Mouse (Mus musculus) liver, embryonic 15.5 days (tissue): ENCODE data around the gene Hemk1. TPM values are rescaled to one million over a fixed set of nuclear protein-coding genes. Genes with fewer than 3 reads are reported as not detected.

Experiments
- ATAC-seq: fragments of 200-750 bp; cut with Nextera tagmentation; 2 replicates; pipeline ENCODE4 v1.8.0; 2017; ENCODE audit warnings: moderate number of reproducible peaks, mild to moderate bottlenecking, moderate library complexity; ENCODE audit not compliant: insufficient read depth
- H3K27ac ChIP-seq: fragments of 300-500 bp; sonication (generic); replicated peaks from 2 replicates; pipeline ENCODE4 v1.5.1; 2015; ENCODE audit warnings: mild to moderate bottlenecking, inconsistent platforms
- H3K27me3 ChIP-seq: fragments of 300-500 bp; sonication (generic); 2 replicates; pipeline ENCODE4 v1.6.1; 2015; ENCODE audit warnings: mild to moderate bottlenecking, inconsistent platforms
- H3K36me3 ChIP-seq: fragments of 300-500 bp; sonication (generic); replicated peaks from 2 replicates; pipeline ENCODE4 v1.6.1; 2015; ENCODE audit warnings: moderate library complexity, mild to moderate bottlenecking, inconsistent platforms
- H3K4me1 ChIP-seq: fragments of 300-500 bp; sonication (generic); replicated peaks from 2 replicates; pipeline ENCODE4 v1.6.1; 2015; ENCODE audit warnings: inconsistent platforms
- H3K4me2 ChIP-seq: fragments of 300-500 bp; sonication (generic); 2 replicates; pipeline ENCODE4 v1.6.1; 2015; ENCODE audit warnings: moderate library complexity, mild to moderate bottlenecking, inconsistent platforms
- H3K4me3 ChIP-seq: fragments of 300-500 bp; sonication (generic); replicated peaks from 2 replicates; pipeline ENCODE4 v1.5.1; 2015; ENCODE audit warnings: mild to moderate bottlenecking, inconsistent platforms
- H3K9ac ChIP-seq: fragments of 300-500 bp; sonication (generic); 2 replicates; pipeline ENCODE4 v1.6.1; 2015; ENCODE audit warnings: moderate library complexity, mild to moderate bottlenecking, inconsistent platforms
- H3K9me3 ChIP-seq: fragments of 300-500 bp; sonication (generic); replicated peaks from 2 replicates; pipeline ENCODE4 v1.6.1; 2016; ENCODE audit warnings: inconsistent platforms
- WGBS: fragments of 180-500 bp; shearing (Covaris S2); methylation state at CpG from one replicate; pipeline ENCODE4 v1.1.7; 2015; ENCODE audit warnings: mixed read lengths; ENCODE audit not compliant: insufficient replicate concordance; 5-methylcytosine and 5-hydroxymethylcytosine counted together
- polyA plus RNA-seq: library from polyadenylated mRNA; unstranded; fragments of >200 nt; fragmentation: Nextera tagmentation; extraction: Ambion mirVana; gene quantifications from 2 replicates; pipeline ENCODE4 v1.2.1, GENCODE M21; 2015

Gene Hemk1
- polyA plus RNA-seq, 1 experiment from 2014 or later: 3.7 TPM

DNA sequence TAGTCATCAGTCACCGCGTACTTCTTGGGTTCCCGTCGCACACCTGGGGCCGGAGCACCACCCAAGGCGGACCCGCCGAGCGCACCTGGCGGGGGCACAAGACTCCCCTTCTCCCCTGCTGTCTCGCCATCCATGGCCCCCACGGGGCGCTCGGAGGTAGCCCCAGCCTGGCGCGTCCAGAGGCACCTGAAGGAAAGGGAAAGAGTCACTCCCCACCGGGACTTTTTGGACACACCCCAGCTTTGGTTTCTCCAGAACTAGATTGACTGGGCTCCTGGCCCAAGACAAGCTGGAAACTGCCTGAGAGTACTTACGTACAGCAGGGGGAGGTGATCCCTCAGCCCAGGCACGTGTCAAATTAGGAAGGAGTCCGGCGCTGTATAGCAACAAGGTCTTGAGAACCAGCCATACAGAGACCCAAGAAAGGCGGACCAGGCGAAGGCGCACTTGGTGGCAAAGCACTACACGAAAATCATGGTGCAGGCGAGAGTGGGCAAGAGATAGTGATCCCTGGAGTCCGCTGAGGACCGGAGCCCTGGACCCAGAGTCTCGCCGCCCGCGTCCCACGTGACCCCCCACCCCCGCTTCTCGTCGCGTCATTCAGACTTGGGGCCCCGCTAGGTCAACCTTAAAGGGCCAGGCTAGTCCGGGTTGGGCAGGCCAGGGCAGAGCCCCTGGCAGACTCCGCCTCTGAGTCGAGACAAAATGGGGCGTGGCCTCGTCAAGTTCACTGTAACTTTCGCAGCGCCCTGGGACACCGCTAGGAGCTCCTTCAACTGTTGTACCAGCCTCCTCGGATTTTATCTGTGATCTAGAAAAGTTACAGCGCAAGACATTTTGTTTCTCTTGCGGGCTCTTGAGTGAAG is 48.7 kb downstream of the Hemk1 start, which contains the start of gene Mapkapk3:
Gene Mapkapk3 (minus strand): TSS at position 667 of the 866 bp plus-strand sequence.
- WGBS: 1% methylated on average over 49 of the region's 49 CpGs
- peaks cover 54% of the 10 kb centered on the region for H3K4me1 ChIP-seq

DNA sequence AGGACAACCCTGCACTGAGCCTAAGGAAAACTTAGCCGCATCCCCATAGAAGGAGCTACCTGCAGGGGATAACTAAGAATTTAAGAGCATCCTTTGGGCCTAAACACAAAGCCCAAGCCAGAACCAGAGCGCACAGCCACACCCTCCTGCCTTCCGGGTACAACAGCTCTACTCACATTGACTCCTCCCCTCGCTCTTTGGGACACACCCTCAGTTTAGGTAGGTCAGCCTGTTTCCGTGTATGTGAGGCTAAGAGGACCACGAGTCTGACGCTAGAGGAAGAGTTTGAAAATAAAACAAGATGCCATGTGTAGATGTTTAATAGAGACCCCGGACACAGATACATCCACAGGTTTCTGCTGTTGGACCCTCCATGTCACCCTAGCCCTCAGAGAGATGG is 49.4 kb downstream of the Hemk1 start:
- peak overlapping the region; percentile 66 for H3K27ac ChIP-seq
- no peaks in the 10 kb centered on the region for H3K36me3 ChIP-seq
- ATAC-seq: peak; percentile 56
- peak overlapping the region; percentile 42; the same call in 1 of the 2 replicates for H3K9ac ChIP-seq
- peaks cover 52% of the 10 kb centered on the region for H3K4me1 ChIP-seq
- peaks cover 17% of the 10 kb centered on the region for H3K27me3 ChIP-seq
- H3K4me3 ChIP-seq: peak overlapping the region; percentile 62
- H3K9me3 ChIP-seq: no peaks in the 10 kb centered on the region
- H3K4me2 ChIP-seq: peak overlapping the region; percentile 95
- WGBS: 14% methylated on average over 8 of the region's 8 CpGs

More for the DNA sequence above, 48.7 kb downstream of the Hemk1 start, which contains the start of gene Mapkapk3:
- H3K9ac ChIP-seq: peak within 1 kb of the TSS; percentile 42
- no peaks in the 10 kb centered on the region for H3K36me3 ChIP-seq
- H3K4me2 ChIP-seq: peak within 1 kb of the TSS; percentile 95
- ATAC-seq: peak; percentile 83
- H3K27me3 ChIP-seq: peaks cover 17% of the 10 kb centered on the region
- H3K9me3 ChIP-seq: no peaks in the 10 kb centered on the region
- peak within 1 kb of the TSS; percentile 62 for H3K4me3 ChIP-seq
- peak within 1 kb of the TSS; percentile 66 for H3K27ac ChIP-seq

DNA sequence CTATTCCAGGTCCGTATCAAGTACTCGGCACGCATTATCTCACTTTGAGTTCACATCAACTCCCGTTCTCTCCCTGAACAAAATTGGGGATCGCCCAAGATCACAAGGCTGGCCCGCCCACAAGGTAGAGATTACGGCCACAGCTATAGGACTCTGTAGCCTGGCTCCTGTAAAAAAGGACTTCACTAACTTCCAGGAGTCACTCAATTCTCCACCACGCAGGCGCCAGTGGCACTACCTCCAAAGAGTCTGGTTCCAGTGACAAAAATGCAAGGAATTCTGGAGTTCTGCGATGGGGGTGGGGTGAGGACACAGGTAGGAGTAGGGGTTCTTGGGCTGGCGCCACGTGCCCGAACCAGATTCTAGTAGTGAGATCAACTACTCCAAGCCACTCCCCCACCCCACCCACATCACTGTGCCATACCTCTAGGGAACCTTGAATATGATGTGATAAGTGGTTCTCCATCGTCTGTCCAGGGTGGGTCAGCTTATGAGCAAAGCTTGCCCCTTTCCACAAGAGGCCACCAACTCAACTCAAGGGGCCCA is 50.0 kb downstream of the Hemk1 start:
- H3K4me2 ChIP-seq: peak overlapping the region; percentile 95
- 70% methylated on average over 14 of the region's 14 CpGs for WGBS

DNA sequence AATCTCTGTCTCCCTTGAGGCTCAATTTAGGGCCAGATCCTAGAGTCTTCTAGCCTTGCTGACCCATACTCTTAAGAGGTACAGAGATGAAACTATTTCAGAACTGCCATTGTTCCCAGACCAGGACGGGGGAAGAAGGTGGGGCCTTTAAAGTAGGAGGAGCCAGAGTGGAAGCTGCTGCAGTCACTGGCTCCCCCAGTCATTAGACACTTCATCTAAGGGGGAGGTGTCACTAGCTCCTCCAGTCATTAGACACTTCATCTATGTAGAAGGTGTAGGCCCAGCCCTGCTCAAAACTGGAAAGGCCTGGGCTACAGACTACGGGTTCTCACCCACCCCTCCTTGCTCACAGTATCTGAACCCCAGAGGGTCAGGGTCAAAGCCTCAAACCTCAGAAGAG is 50.9 kb downstream of the Hemk1 start:
- Histone ChIP-seq H3K9ac (no peak overlapping the region), H3K27ac (peak overlapping the region; percentile 57), H3K9me3 (no peaks in the 10 kb centered on the region), H3K27me3 (peaks cover 6% of the 10 kb centered on the region), H3K4me3 (peak overlapping the region; percentile 62; the same call in 1 of the 2 replicates), H3K36me3 (no peaks in the 10 kb centered on the region), H3K4me2 (peak overlapping the region; percentile 95), H3K4me1 (peaks cover 52% of the 10 kb centered on the region)
- no peak for ATAC-seq
- 19% methylated on average over 2 of the region's 2 CpGs for WGBS

More for the DNA sequence above, 50.0 kb downstream of the Hemk1 start:
- Histone ChIP-seq H3K4me3 (peak overlapping the region; percentile 62), H3K27ac (peak overlapping the region; percentile 51; the same call in 1 of the 2 replicates), H3K9ac (no peak overlapping the region), H3K4me1 (peaks cover 52% of the 10 kb centered on the region), H3K9me3 (no peaks in the 10 kb centered on the region), H3K36me3 (no peaks in the 10 kb centered on the region), H3K27me3 (peaks cover 15% of the 10 kb centered on the region)
- ATAC-seq: no peak

GRCm38 (mm10) chr9:107285009-107285408 is 53.1 kb downstream of the Hemk1 start:
- Histone ChIP-seq H3K27ac (no peak overlapping the region; the same call in 1 of the 2 replicates), H3K9me3 (no peaks in the 10 kb centered on the region), H3K9ac (no peak overlapping the region), H3K27me3 (no peaks in the 10 kb centered on the region), H3K4me3 (no peak overlapping the region), H3K4me1 (peaks cover 51% of the 10 kb centered on the region), H3K36me3 (no peaks in the 10 kb centered on the region), H3K4me2 (no peak overlapping the region)
- ATAC-seq: no peak
- 9% methylated on average over 3 of the region's 3 CpGs for WGBS

DNA sequence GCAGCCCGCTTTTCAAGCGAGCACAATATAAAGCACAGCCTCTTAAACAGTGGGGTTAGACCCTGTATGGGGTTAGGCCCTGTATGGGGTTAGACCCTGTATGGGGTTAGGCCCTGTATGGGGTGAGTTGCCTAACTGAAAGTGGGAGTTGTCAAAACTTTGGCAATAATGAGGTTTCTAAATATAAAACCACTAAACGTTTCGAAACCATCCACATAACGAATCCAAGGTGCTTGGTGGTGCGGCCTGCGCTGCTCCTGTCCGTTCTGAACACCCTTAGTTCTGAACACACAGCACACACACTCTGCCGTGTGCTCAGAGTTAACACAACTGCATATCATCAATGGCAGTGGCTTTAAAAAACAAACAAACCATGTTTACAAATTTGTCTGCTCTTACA is 55.2 kb downstream of the Hemk1 start:
- no peak overlapping the region for H3K4me2 ChIP-seq
- H3K4me1 ChIP-seq: peaks cover 50% of the 10 kb centered on the region
- no peaks in the 10 kb centered on the region for H3K36me3 ChIP-seq
- no peak overlapping the region for H3K9ac ChIP-seq
- no peak for ATAC-seq
- no peaks in the 10 kb centered on the region for H3K27me3 ChIP-seq
- H3K4me3 ChIP-seq: no peak overlapping the region
- 78% methylated on average over 9 of the region's 9 CpGs for WGBS
- 0 out of 2 replicates have a peak overlapping the region, but pooled peaks have one; percentile 38 for H3K27ac ChIP-seq
- no peaks in the 10 kb centered on the region for H3K9me3 ChIP-seq

- Histone ChIP-seq H3K36me3 (no peaks in the 10 kb centered on the region), H3K27me3 (no peaks in the 10 kb centered on the region), H3K9ac (no peak overlapping the region), H3K4me2 (no peak overlapping the region), H3K4me1 (peaks cover 38% of the 10 kb centered on the region), H3K9me3 (no peaks in the 10 kb centered on the region), H3K4me3 (no peak overlapping the region), H3K27ac (peak overlapping the region; percentile 76)
- WGBS: 69% methylated on average over 5 of the region's 5 CpGs
- ATAC-seq: no peak
Observed at GRCm38 (mm10) chr9:107281241-107281987, 56.7 kb downstream of the Hemk1 start.

DNA sequence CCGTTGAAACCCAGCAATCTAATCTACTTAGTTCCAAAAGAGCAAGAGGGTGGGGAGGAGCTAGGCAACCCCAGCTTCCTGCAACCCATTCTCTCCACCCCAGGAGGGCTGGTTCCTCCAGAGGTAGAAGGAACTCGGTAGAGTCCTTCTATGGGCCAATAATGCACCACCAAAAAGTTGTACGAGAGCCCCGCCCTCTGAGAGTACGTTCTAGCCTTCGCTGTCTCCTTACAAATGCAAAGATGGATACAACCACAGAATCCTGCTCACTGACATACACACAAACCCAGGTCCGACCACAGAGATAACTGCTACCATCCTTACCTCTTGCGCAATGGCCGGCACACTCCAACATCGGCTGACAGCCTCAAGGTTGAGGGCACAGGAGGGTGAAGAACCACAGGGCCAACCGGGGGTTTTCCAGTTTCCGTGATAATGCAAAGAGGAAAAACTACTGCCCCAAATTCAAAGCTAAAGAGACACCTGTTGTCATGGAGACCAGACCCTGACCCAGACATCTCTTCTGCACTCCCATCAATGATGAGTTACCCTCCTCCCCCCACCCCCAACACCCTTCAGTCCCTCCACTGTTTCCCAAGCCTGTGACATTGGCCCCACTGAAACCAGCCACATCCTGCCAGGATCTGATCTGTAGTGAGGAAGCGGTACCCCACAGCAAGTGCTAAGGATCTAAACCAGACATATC is 57.7 kb downstream of the Hemk1 start:
- Histone ChIP-seq H3K27ac (peak overlapping the region; percentile 76), H3K27me3 (no peaks in the 10 kb centered on the region), H3K9ac (no peak overlapping the region), H3K4me1 (peaks cover 37% of the 10 kb centered on the region), H3K4me3 (peak overlapping the region; percentile 29), H3K4me2 (peak overlapping the region; percentile 59), H3K9me3 (no peaks in the 10 kb centered on the region), H3K36me3 (no peaks in the 10 kb centered on the region)
- ATAC-seq: peak; percentile 50
- WGBS: 8% methylated on average over 13 of the region's 13 CpGs

DNA sequence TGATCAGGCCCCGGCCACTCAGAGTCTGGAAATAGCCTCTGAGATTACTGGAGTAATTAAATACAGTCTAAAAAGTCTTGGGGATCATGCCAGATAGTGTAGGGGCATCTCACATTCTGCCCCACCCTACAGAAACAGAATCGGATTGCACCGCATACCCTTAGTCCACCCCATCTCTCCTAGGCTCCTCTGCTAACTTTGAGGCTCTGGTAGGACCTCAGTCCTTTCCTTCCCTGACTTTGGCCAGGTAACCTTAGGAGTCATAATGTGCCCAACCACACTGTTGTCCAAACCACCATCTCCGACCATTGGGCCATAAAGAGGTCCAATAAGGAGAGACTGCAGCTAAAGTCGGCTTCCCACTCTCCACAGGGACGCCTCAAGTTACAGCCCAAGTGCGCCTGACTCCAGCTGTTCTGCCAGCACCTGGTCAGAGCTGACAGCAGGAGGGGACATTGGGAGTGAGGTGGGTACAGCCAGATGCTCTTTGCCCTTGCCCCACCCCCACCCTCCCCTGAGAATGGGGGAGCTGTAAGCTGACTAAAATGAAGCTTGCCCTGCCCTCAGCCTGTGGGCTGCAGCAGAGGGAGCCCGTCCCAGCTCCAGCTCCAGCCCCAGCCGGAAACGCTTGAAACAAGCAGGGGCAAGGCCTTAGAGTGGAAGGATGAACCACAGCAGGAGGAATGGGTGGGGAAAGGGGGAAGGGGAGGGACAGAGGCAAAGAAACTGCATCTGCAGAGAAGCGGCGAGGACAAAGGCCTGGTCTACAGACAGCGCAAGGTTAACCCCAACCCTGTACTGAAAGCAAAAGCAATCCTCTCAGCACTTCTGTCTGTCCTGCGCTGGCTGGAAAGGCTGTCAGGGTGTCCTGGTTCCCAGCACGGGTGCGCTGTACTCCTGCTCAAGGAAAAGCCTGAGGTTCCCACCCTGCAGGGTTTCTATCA is 58.5 kb downstream of the Hemk1 start:
- Histone ChIP-seq H3K4me3 (peak overlapping the region; percentile 29), H3K9ac (no peak overlapping the region), H3K27ac (peak overlapping the region; percentile 76), H3K4me2 (peak overlapping the region; percentile 59), H3K9me3 (no peaks in the 10 kb centered on the region), H3K4me1 (peaks cover 32% of the 10 kb centered on the region), H3K27me3 (no peaks in the 10 kb centered on the region), H3K36me3 (no peaks in the 10 kb centered on the region)
- WGBS: 22% methylated on average over 16 of the region's 16 CpGs
- ATAC-seq: peak; percentile 29
